ENCODE assay signal across 13 mouse cellular contexts in genomic region chr9:29610867-29611266, GRCm38 (mm10).
DNase-seq lines count a peak whose midpoint lies in the region; ATAC-seq lines count a peak whose summit lies in the region.
"Had no signal": no experiment of that assay in that cellular context is flagged by ENCODE, and none has a peak within 500 bp of the region (broad histone marks: within the 10 kb centered on the region; RNA-seq: fewer than 3 reads in every experiment).

No protein-coding gene starts in this region.

- H3K27ac ChIP-seq in hindbrain, embryonic 15.5 days (replicated peaks): 0 out of 2 replicates have a peak overlapping the region, but pooled peaks have one; percentile 17
- H3K27ac ChIP-seq in hindbrain, embryonic 10.5 days: no peak overlapping the region
- H3K27ac ChIP-seq: midbrain, embryonic 15.5 days had no signal

- DNase-seq in cerebellum, adult 18-20 months: peak; percentile 34 to 48
- no peak for DNase-seq in cerebellum, adult 9-10 months
- no peak for DNase-seq in hindbrain, embryonic 10.5 days (ENCODE audit: low spot score)
- DNase-seq in right cerebral cortex, postnatal 10 days (ENCODE audit: low spot score in 2 of 2): peak; percentile 35 to 36
- DNase-seq in right cerebral cortex, postnatal 36 days (ENCODE audit: low spot score in 2 of 2): no peak
- peak; percentile 49 for DNase-seq in mesoderm, embryonic 11.5 days (ENCODE audit: low read depth, low spot score)
- DNase-seq in urinary bladder, postnatal 14 days (ENCODE audit: low spot score): no peak
- DNase-seq: kidney, adult 2 months; liver; lung, postnatal 14 days; spleen, adult 18-20 months had no signal

- no peaks in the 10 kb centered on the region for H3K36me3 ChIP-seq in hindbrain, embryonic 15.5 days
- no peaks in the 10 kb centered on the region for H3K36me3 ChIP-seq in hindbrain, embryonic 10.5 days
- H3K36me3 ChIP-seq: midbrain, embryonic 15.5 days had no signal

- no peaks in the 10 kb centered on the region for H3K9me3 ChIP-seq in hindbrain, embryonic 15.5 days
- H3K9me3 ChIP-seq in hindbrain, embryonic 10.5 days: 0 out of 2 replicates have a peak, but pooled peaks cover 4% of the 10 kb centered on the region
- H3K9me3 ChIP-seq: midbrain, embryonic 15.5 days had no signal

- no peaks in the 10 kb centered on the region for H3K27me3 ChIP-seq in hindbrain, embryonic 15.5 days
- H3K27me3 ChIP-seq in hindbrain, embryonic 10.5 days (ENCODE audit: insufficient read depth, poor library complexity, severe bottlenecking): no peaks in the 10 kb centered on the region
- H3K27me3 ChIP-seq: midbrain, embryonic 15.5 days had no signal

- H3K9ac ChIP-seq in hindbrain, embryonic 15.5 days: no peak overlapping the region
- H3K9ac ChIP-seq: midbrain, embryonic 15.5 days had no signal

- H3K4me2 ChIP-seq in hindbrain, embryonic 15.5 days: no peak overlapping the region
- H3K4me2 ChIP-seq: midbrain, embryonic 15.5 days had no signal

- no peak overlapping the region for H3K4me3 ChIP-seq in hindbrain, embryonic 15.5 days
- H3K4me3 ChIP-seq in hindbrain, embryonic 10.5 days: no peak overlapping the region
- H3K4me3 ChIP-seq: midbrain, embryonic 15.5 days had no signal

- H3K4me1 ChIP-seq in hindbrain, embryonic 15.5 days (replicated peaks): peaks cover 4% of the 10 kb centered on the region; the same call in 1 of the 2 replicates
- H3K4me1 ChIP-seq in hindbrain, embryonic 10.5 days (replicated peaks): peaks cover 5% of the 10 kb centered on the region
- H3K4me1 ChIP-seq: midbrain, embryonic 15.5 days had no signal

- ATAC-seq in hindbrain, embryonic 15.5 days (ENCODE audit: low FRiP score, low read depth): peak; percentile 42; the same call in 1 of the 2 replicates
- ATAC-seq: midbrain, embryonic 15.5 days had no signal

- WGBS in hindbrain, embryonic 15.5 days: 76% methylated on average over 2 of the region's 2 CpGs
- 85% methylated on average over 2 of the region's 2 CpGs for WGBS in hindbrain, embryonic 10.5 days

Comparison
In these comparisons a context has a peak if more than half of its experiments do, and no peak if none do; other contexts are left out.
1. DNase-seq: peak in cerebellum, adult 18-20 months (2 of 2), right cerebral cortex, postnatal 10 days (2 of 2) and mesoderm, embryonic 11.5 days (single experiment); none in cerebellum, adult 9-10 months (single experiment), hindbrain, embryonic 10.5 days (single experiment), right cerebral cortex, postnatal 36 days (0 of 2) and urinary bladder, postnatal 14 days (single experiment).